Mouse (Mus musculus): ENCODE measurements around the gene Ctrl. TPM values are rescaled to one million over a fixed set of nuclear protein-coding genes. Genes with fewer than 3 reads are reported as not detected.
A peak's percentile ranks its signal among the peaks of the same experiment; 100 is the strongest.

Gene Ctrl
- polyA plus RNA-seq, 1 experiment from 2014 or later, result 2.9 TPM

GRCm38 (mm10) chr8:105965266-105965904 is 31.7 kb upstream of the Ctrl start:
- ATAC-seq (ENCODE audit: low FRiP score) (peak; percentile 46), DNase-seq (ENCODE audit: low spot score) (no peak)
- peaks cover 28% of the 10 kb centered on the region for H3K27me3 ChIP-seq (ENCODE audit: control insufficient read depth, insufficient read depth, low read length)
- peak overlapping the region; percentile 55 for H3K9ac ChIP-seq
- peak overlapping the region; percentile 43 for H3K4me3 ChIP-seq (replicated peaks; ENCODE audit: low read length)
- H3K9me3 ChIP-seq (ENCODE audit: control insufficient read depth, low read length), result no peaks in the 10 kb centered on the region
- H3K4me2 ChIP-seq (replicated peaks), result peak overlapping the region; percentile 59
- peaks cover 5% of the 10 kb centered on the region; the same call in 1 of the 2 replicates for H3K4me1 ChIP-seq (replicated peaks; ENCODE audit: control insufficient read depth, insufficient read depth, low read length)
- H3K27ac ChIP-seq, result peak overlapping the region; percentile 35; the same call in 1 of the 2 replicates
- WGBS, result 4% methylated on average over 37 of the region's 40 CpGs
- no peaks in the 10 kb centered on the region for H3K36me3 ChIP-seq (replicated peaks; ENCODE audit: control insufficient read depth, insufficient read depth)

GRCm38 (mm10) chr8:105964506-105965265 is 31.0 kb upstream of the Ctrl start:
- Histone ChIP-seq H3K4me2 (replicated peaks) (peak overlapping the region; percentile 59), H3K27ac (no peak overlapping the region), H3K4me3 (replicated peaks; ENCODE audit: low read length) (peak overlapping the region; percentile 43), H3K9ac (no peak overlapping the region; the same call in 1 of the 2 replicates), H3K27me3 (ENCODE audit: control insufficient read depth, insufficient read depth, low read length) (peaks cover 28% of the 10 kb centered on the region), H3K4me1 (replicated peaks; ENCODE audit: control insufficient read depth, insufficient read depth, low read length) (peaks cover 5% of the 10 kb centered on the region; the same call in 1 of the 2 replicates), H3K36me3 (replicated peaks; ENCODE audit: control insufficient read depth, insufficient read depth) (no peaks in the 10 kb centered on the region), H3K9me3 (ENCODE audit: control insufficient read depth, low read length) (no peaks in the 10 kb centered on the region)
- ATAC-seq (ENCODE audit: low FRiP score) (no peak), DNase-seq (ENCODE audit: low spot score) (no peak)
- 74% methylated on average over 12 of the region's 12 CpGs for WGBS

- Histone ChIP-seq H3K36me3 (replicated peaks; ENCODE audit: control insufficient read depth, insufficient read depth) (no peaks in the 10 kb centered on the region), H3K27ac (no peak overlapping the region), H3K9ac (no peak overlapping the region), H3K27me3 (ENCODE audit: control insufficient read depth, insufficient read depth, low read length) (peaks cover 20% of the 10 kb centered on the region), H3K9me3 (ENCODE audit: control insufficient read depth, low read length) (no peaks in the 10 kb centered on the region), H3K4me2 (replicated peaks) (no peak overlapping the region), H3K4me3 (replicated peaks; ENCODE audit: low read length) (no peak overlapping the region), H3K4me1 (replicated peaks; ENCODE audit: control insufficient read depth, insufficient read depth, low read length) (peaks cover 5% of the 10 kb centered on the region; the same call in 1 of the 2 replicates)
- 79% methylated on average over 10 of the region's 10 CpGs for WGBS
- no peak for DNase-seq (ENCODE audit: low spot score)
- ATAC-seq (ENCODE audit: low FRiP score), result no peak
Measured at GRCm38 (mm10) chr8:105961536-105961935, 27.9 kb upstream of the Ctrl start.

GRCm38 (mm10) chr8:105961101-105961500 is 27.4 kb upstream of the Ctrl start:
- Histone ChIP-seq H3K27me3 (ENCODE audit: control insufficient read depth, insufficient read depth, low read length) (peaks cover 17% of the 10 kb centered on the region), H3K9ac (no peak overlapping the region), H3K9me3 (ENCODE audit: control insufficient read depth, low read length) (no peaks in the 10 kb centered on the region), H3K4me3 (replicated peaks; ENCODE audit: low read length) (no peak overlapping the region), H3K4me2 (replicated peaks) (no peak overlapping the region), H3K36me3 (replicated peaks; ENCODE audit: control insufficient read depth, insufficient read depth) (no peaks in the 10 kb centered on the region), H3K4me1 (replicated peaks; ENCODE audit: control insufficient read depth, insufficient read depth, low read length) (peaks cover 5% of the 10 kb centered on the region; the same call in 1 of the 2 replicates), H3K27ac (no peak overlapping the region)
- DNase-seq (ENCODE audit: low spot score), result no peak
- no peak for ATAC-seq (ENCODE audit: low FRiP score)
- 78% methylated on average over 14 of the region's 14 CpGs for WGBS

GRCm38 (mm10) chr8:105959350-105959749 is 25.7 kb upstream of the Ctrl start:
- H3K36me3 ChIP-seq (replicated peaks; ENCODE audit: control insufficient read depth, insufficient read depth), result no peaks in the 10 kb centered on the region
- ATAC-seq (ENCODE audit: low FRiP score), result no peak

GRCm38 (mm10) chr8:105957813-105958212 is 24.2 kb upstream of the Ctrl start:
- Histone ChIP-seq H3K4me3 (replicated peaks; ENCODE audit: low read length) (no peak overlapping the region), H3K9me3 (ENCODE audit: control insufficient read depth, low read length) (no peaks in the 10 kb centered on the region), H3K36me3 (replicated peaks; ENCODE audit: control insufficient read depth, insufficient read depth) (no peaks in the 10 kb centered on the region), H3K9ac (no peak overlapping the region), H3K4me2 (replicated peaks) (no peak overlapping the region), H3K4me1 (replicated peaks; ENCODE audit: control insufficient read depth, insufficient read depth, low read length) (no peaks in the 10 kb centered on the region), H3K27me3 (ENCODE audit: control insufficient read depth, insufficient read depth, low read length) (no peaks in the 10 kb centered on the region), H3K27ac (no peak overlapping the region)
- ATAC-seq (ENCODE audit: low FRiP score) (no peak), DNase-seq (ENCODE audit: low spot score) (no peak)
- 58% methylated on average over 3 of the region's 4 CpGs for WGBS

More at GRCm38 (mm10) chr8:105959350-105959749, 25.7 kb upstream of the Ctrl start:
- H3K4me2 ChIP-seq (replicated peaks), result no peak overlapping the region
- no peak overlapping the region for H3K27ac ChIP-seq
- no peaks in the 10 kb centered on the region for H3K9me3 ChIP-seq (ENCODE audit: control insufficient read depth, low read length)
- H3K9ac ChIP-seq, result no peak overlapping the region
- H3K4me3 ChIP-seq (replicated peaks; ENCODE audit: low read length), result no peak overlapping the region
- peaks cover under 1% of the 10 kb centered on the region for H3K27me3 ChIP-seq (ENCODE audit: control insufficient read depth, insufficient read depth, low read length)
- 81% methylated on average over 7 of the region's 7 CpGs for WGBS
- DNase-seq (ENCODE audit: low spot score), result no peak
- H3K4me1 ChIP-seq (replicated peaks; ENCODE audit: control insufficient read depth, insufficient read depth, low read length), result no peaks in the 10 kb centered on the region

GRCm38 (mm10) chr8:105956556-105956955 is 22.9 kb upstream of the Ctrl start:
- DNase-seq (ENCODE audit: low spot score), result no peak
- WGBS, result 93% methylated on average over 4 of the region's 4 CpGs

GRCm38 (mm10) chr8:105951057-105951659 is 17.5 kb upstream of the Ctrl start:
- no peaks in the 10 kb centered on the region for H3K9me3 ChIP-seq (ENCODE audit: control insufficient read depth, low read length)
- H3K27me3 ChIP-seq (ENCODE audit: control insufficient read depth, insufficient read depth, low read length), result no peaks in the 10 kb centered on the region
- H3K4me3 ChIP-seq (replicated peaks; ENCODE audit: low read length), result no peak overlapping the region
- 58% methylated on average over 7 of the region's 7 CpGs for WGBS
- H3K4me2 ChIP-seq (replicated peaks), result no peak overlapping the region
- H3K27ac ChIP-seq, result peak overlapping the region; percentile 65; the same call in 1 of the 2 replicates
- no peak overlapping the region for H3K9ac ChIP-seq
- no peaks in the 10 kb centered on the region for H3K36me3 ChIP-seq (replicated peaks; ENCODE audit: control insufficient read depth, insufficient read depth)
- ATAC-seq (ENCODE audit: low FRiP score) (peak; percentile 80), DNase-seq (ENCODE audit: low spot score) (peak; percentile 36)
- peaks cover 10% of the 10 kb centered on the region; the same call in 1 of the 2 replicates for H3K4me1 ChIP-seq (replicated peaks; ENCODE audit: control insufficient read depth, insufficient read depth, low read length)

More at GRCm38 (mm10) chr8:105956556-105956955, 22.9 kb upstream of the Ctrl start:
- no peak for ATAC-seq (ENCODE audit: low FRiP score)
- Histone ChIP-seq H3K27ac (no peak overlapping the region), H3K9ac (no peak overlapping the region), H3K36me3 (replicated peaks; ENCODE audit: control insufficient read depth, insufficient read depth) (no peaks in the 10 kb centered on the region), H3K27me3 (ENCODE audit: control insufficient read depth, insufficient read depth, low read length) (no peaks in the 10 kb centered on the region), H3K9me3 (ENCODE audit: control insufficient read depth, low read length) (no peaks in the 10 kb centered on the region), H3K4me3 (replicated peaks; ENCODE audit: low read length) (no peak overlapping the region), H3K4me1 (replicated peaks; ENCODE audit: control insufficient read depth, insufficient read depth, low read length) (no peaks in the 10 kb centered on the region), H3K4me2 (replicated peaks) (no peak overlapping the region)

- Histone ChIP-seq H3K4me3 (replicated peaks; ENCODE audit: low read length) (no peak overlapping the region), H3K4me2 (replicated peaks) (no peak overlapping the region), H3K9ac (no peak overlapping the region), H3K27ac (peak overlapping the region; percentile 20; the same call in 1 of the 2 replicates), H3K4me1 (replicated peaks; ENCODE audit: control insufficient read depth, insufficient read depth, low read length) (peaks cover 10% of the 10 kb centered on the region; the same call in 1 of the 2 replicates), H3K36me3 (replicated peaks; ENCODE audit: control insufficient read depth, insufficient read depth) (no peaks in the 10 kb centered on the region), H3K27me3 (ENCODE audit: control insufficient read depth, insufficient read depth, low read length) (no peaks in the 10 kb centered on the region), H3K9me3 (ENCODE audit: control insufficient read depth, low read length) (no peaks in the 10 kb centered on the region)
- ATAC-seq (ENCODE audit: low FRiP score) (peak; percentile 28; the same call in 1 of the 2 replicates), DNase-seq (ENCODE audit: low spot score) (peak; percentile 71)
- 64% methylated on average over 10 of the region's 10 CpGs for WGBS
Measured at GRCm38 (mm10) chr8:105949350-105949749, 15.7 kb upstream of the Ctrl start.
